Mouse (Mus musculus) cerebellum, adult 9-11 months (tissue): ENCODE data around the gene 2410131K14Rik.
A peak's percentile ranks its signal among the peaks of the same experiment; 100 is the strongest.

Source experiments
- DNase-seq: peaks from one replicate; pipeline ENCODE4 v3.0.0; 2022

Gene 2410131K14Rik

DNA sequence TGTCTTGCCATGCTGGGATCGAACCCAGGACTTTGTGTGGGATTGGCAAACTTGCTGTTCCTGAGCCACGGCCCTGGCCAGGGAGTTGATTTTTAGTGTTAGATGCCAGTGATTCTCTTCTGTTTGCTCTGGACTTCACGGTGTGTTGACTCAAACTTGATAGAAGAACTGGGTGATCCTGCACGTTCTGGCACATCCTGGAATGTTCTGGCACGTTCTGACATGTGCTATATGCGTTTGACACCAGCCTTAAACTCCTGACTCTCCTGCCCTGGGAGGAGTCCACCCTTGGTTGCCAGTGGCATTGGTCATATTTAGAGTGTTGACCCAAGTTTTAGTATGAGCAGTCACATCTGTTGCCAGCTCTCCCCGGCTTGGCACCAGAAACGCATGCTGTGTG is 17.4 kb downstream of the 2410131K14Rik start:
- DNase-seq: no peak

DNA sequence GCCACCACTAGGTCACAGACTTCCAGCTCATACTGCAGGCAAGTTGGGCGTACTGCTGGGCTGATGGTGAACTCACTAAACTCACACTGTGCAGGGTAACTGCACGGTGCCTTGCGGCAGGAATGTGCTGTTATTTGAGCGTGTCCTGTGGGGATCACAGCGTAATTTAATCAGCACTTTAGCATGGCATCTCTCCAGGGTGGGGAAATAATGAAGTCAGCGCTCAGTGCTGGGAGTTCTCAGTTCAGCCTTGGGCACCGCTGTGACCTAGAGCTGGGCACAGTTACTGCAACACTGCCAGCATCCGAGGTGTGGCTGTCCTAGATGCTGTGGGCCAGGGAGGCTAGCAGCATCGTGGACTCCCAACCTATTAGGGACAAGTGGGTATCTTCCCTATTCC is 19.3 kb downstream of the 2410131K14Rik start:
- DNase-seq: peak; percentile 36

DNA sequence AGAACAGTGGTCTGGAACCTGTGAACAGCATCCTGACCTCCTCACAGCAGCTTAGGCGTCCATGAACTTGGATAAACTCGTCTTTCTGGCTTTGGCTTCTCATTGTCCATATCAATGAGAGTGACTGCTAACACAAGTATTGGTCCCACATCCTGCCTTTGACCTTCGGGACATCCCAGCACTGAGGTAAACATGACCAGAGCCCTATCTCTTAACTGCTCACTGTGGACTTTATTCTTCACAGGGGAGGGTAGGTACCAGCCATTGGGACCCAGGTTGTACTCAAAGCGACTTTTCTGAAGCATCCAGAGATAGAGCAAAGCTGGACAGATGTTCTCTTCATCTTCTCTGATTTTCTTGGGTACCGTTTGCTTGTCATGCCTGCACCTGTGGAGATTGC is 20.3 kb downstream of the 2410131K14Rik start:
- DNase-seq: no peak

DNA sequence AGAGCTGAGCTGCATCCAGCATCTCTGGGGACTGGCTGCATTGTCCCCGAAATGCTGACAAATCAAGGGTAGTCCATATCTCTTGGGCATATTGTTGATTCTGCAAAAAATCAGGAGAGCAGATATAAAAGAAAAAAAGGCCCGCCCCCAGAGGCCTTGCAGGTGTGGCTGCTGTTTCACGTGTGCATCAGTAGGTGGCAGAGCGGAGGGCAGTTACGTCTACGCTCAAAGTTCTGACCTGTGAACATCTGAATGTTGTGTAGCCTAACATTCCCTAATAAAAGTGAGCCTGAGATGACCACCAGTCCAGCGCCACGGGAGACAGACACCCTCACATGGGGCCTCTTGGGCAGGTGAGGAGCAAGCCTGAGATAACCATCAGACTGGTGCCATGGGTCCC is 21.3 kb downstream of the 2410131K14Rik start:
- no peak for DNase-seq

DNA sequence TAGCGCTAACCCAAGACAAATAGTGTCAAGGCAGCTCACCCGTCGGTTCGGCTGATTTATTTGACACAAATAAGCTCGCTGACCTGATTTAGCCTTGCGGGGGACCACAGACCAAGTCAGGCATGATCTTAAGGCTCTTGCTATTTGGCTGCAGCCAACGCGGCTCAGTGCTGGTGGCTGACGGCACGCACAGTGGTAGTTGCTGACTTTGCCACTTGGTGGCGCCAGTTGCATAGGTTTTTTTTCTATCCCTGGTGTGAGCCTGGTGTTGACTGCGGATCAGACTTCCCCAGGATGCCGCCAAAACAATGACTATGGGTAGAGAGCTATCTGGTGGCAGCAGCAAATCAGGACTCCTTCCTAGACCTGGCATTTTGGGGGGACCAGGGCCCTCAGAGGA is 24.0 kb downstream of the 2410131K14Rik start:
- peak; percentile 87 for DNase-seq

DNA sequence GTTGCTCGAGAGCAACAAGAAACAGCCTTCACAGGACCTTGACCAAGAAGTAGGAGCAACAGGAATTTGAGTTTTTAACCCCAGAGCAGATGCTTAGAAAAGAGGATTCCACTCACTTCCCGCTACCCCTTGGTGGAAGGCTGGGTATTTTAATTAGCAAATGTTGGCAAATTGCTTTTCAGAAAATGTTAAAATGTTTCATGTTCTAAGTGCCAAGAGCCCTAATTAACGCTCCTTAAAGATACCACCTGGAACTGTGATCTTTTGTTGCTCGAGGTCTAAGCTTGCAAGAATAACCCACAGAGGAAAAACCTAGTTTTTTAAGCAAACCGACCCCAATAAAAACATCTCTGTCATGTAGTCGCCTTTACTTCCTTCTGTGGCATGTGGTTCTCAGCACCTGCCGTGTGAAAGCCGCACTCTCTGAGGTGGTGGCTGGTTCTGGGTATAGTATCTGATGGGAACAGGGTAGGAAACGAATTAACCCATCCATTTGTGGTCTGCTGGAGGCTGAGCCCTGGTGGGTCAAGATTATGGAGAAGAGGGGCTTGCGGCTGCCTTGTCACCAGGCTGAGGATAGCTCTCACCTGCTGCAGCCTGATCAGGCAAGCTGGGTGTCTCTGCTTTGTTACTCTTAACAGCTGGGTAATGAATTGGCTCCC is 26.6 kb downstream of the 2410131K14Rik start:
- no peak for DNase-seq

DNA sequence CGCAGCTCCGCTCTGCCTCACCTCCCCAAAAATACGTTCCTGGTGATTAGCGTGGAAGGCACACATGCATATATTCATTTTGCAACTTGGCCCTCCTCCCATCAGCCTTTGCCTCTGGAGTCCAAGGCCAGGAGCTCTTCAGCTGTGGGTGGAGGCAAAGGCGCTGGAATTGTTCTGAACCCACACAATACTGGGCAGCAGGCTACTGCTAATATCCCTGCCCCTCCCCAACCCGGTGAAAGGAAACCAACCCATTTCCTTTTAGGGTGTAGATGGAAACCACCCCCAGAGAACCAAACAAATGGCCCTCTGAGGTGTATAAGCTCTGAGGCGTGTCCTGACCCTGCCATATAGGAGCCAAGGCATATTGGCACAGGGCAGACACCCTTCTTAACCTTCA is 28.4 kb downstream of the 2410131K14Rik start:
- no peak for DNase-seq

DNA sequence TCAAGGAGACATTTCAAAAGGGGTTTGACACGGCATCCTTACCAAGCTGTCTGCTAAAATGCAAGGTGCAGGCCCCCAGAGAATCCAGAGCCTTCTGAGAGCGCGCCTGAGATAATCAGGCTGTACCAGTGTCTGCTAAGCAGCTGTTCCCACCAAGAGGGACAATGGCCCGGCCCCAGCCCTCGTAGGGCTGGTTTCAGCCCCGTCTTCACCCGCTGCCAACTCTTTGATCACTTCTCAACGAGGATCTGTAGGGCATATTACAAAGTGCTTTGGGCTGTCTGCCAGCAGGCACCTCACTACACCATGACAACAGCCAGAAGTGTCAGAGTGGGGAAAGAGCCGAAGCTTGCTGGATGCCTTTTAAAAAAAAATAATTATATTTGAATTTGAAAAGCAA is 29.5 kb downstream of the 2410131K14Rik start:
- DNase-seq: no peak

DNA sequence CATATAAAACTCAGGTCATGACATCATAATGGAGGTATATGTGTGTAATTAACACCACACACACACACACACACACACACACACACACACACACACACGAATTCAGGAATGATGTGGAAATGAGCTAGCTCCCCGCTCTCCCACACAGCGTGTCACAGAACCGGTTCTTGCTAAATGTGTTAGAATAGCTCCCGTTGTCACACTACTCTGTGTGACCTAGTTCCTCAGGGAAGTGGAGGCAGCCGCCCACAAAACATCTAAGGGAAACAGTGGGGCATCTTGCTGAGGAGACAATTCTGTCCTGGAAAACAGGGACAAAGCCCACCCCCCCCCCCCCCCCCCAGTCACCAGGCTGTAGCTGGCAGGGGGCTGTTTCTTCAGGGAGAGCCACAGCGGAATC is 31.3 kb downstream of the 2410131K14Rik start:
- no peak for DNase-seq

DNA sequence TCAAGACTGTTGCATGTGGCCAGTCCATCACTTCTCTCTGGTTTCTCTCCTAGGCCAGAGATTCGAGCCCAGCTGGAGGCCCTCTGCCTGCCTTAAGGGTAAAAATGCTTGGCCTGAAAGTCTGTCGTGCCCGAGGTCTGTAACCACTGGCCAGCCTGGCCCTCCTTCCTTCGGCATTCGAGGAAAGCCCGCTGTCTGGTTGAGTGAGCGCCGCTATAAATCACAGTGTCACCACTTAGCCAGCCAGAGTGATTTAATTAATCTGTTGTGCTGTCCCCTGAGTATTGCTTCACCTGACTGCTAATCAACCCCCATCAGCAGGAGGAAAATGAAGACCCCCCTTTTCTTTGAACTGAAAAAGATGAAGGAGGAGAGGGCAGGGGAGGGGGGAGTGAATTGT is 31.7 kb downstream of the 2410131K14Rik start:
- no peak for DNase-seq

DNA sequence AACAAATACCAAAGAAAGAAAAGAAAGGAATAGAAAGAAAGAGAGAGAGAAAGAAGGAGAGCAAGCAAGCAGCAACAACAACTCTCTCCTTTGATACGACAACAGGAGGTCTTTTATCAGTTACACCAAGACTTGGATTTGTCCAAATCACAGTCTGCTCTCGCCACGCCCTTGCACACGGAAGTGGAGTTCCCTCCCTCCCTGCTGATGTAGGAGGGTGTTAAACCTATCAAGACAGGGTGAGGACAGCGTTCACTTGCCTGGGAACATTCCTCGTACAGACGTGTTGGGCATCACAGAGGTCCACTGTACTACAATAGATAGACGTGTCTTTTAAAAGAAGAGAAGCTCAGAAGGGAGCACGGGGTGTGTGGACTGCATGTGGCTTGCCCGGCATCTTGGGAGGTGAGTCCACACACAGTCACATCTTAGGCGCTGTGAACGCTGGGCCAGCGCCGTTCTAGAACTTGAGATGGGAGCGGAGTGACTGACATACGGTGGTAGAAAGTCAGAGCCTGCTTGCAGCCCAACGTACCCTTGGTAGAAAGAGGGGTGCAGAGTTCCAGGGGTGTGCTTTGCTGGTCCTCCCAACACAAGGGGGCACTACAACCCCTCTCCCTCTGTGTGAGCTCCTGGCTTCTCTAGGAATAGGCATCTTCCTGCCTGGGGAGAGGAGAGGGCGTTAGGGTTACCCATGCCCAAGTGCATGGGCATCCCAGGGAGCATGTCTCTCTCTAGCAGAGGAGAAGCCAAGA is 32.9 kb downstream of the 2410131K14Rik start:
- no peak for DNase-seq

DNA sequence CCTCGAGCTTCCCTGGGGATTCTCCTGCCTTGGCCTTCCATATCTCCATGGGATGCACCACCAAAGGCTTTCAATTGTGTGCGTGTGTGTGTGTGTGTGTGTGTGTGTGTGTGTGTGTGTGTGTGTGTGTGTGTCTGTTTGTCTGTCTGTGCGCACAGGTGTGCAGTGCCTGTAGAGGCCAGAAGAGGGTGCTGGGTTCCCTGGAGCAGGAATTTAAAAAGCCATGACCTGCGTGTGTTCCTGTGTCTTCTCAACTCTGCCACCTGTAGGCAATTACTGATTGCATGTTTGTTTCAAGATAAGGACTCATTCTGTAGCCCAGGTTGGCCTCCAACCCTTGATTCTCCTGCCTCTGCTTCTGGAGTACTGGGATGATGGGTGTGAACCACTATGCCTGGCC is 46.4 kb downstream of the 2410131K14Rik start:
- DNase-seq: no peak

DNA sequence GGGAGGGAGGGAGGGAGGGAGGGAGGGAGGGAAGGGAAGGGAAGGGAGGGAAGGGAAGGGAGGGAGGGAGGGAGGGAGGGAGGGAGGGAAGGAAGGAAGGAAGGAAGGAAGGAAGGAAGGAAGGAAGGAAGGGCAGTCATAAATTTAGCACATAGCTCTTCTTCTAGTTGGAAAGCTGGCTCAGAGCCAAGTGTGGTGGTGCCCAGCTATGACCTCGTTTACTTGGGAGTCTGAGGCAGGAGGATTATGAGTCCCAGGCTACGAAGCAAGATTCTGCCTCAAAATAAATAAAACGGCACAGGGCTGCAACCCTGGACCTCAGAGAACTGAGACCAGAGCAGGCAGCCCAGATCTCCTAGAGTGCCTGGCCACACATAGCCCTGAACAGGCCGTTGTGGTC is 47.4 kb downstream of the 2410131K14Rik start:
- DNase-seq: no peak

DNA sequence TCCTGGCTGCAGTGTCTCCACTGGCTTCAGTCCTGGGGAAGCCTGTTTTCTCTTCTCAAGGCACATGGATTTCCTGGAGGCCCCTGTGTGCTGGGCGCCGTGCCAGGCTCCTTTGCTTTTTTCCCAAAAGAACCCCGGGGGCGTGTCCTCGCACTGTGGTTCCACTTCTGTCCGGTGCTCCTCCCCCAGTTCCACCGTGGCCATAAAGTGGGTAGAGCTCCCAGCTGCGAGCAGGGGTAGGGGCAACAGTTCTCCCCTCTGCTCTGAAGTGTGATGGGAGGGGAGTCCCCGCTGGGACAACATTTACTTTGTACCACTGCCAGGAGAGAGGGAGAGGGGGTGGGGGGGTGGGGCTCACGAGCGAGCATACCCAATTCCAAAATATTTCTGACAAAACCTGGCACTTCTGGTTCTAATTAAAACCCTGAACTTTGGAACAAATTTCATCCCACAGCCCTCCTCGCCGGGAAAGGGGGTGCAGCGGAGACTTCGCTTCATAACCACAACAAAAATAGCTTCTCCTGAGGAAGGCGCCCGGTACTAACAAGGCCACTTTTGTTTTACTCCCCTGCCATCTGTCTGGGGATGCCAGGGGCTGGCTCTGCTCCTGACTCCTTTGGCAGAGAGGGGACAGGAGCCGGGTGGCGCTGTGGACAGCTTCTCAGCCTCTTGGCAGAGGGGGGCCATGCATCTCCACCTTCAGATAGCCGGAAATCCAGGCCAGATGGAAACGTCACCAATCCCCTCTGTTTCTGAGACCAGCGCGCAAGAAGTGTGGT is 49.2 kb downstream of the 2410131K14Rik start:
- DNase-seq: peak; percentile 82

DNA sequence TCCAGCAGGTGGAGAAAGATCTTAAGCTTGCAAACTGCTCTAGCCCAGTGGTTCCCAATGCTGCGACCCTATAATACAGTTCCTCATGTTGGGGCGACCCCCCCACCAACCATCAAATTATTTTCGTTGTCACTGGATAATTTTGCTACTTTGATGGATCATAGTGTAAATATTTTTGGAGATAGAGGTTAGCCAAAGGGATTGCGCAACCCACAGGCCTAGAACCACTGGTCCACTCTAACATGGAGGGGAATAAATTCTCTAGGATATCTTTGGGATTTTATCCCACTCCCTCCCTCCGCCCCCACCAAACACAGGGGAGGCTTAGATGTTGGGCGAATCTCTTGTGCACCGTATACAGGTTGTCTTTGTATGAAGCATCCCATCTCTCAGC is 49.8 kb downstream of the 2410131K14Rik start:
- no peak for DNase-seq

DNA sequence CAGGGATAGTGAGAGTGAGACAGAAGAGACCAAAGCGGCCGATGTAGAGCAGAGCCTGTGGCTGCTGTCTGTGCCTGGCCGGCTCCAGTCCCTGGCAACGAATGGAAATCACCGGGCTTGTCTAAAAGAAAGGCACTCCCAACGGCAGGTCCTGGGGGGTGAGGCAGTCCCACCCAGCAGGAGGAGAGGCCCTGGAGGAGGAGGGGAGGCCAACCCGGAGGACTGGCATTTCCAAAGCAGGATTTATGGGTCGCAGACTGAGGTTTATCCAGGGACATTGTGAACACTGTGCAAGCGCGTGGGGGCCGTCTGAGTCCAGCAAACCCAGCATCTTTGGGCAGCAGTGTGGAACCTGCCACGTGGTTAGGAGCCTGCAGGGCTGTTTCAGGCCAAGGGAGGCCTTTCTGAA is 52.3 kb downstream of the 2410131K14Rik start:
- DNase-seq: no peak

DNA sequence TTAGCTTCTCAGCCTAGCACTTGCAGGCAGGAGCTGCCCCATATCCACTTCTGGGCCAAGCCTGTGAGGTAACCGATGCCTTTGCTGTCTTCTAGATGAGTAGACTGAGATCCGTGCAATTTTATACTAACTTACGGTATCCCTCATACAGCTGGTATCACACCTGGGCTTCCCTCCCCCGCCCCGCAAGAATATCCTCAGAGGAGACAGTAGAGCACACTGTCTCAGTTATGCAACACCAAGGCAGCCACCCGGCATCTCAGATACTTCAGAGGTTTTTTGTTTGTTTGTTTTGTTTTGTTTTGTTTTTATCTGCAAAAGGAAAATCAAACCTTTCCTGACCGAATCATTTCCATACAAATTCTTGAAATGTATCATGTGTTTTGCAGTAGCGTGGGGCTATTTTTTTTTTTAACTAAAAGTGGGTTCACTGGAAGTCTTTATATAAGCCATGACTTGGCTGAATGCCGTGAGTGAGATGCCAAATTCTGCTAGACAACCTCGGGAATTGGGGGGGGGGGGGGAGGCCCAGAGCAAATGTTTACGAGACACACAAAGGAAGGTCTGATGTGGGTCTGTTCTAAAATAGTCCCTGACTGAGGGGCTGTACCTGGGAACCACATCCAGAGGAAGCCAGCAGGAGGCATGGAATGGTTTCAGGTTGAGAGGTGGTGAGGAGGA is 54.8 kb downstream of the 2410131K14Rik start:
- DNase-seq: no peak

DNA sequence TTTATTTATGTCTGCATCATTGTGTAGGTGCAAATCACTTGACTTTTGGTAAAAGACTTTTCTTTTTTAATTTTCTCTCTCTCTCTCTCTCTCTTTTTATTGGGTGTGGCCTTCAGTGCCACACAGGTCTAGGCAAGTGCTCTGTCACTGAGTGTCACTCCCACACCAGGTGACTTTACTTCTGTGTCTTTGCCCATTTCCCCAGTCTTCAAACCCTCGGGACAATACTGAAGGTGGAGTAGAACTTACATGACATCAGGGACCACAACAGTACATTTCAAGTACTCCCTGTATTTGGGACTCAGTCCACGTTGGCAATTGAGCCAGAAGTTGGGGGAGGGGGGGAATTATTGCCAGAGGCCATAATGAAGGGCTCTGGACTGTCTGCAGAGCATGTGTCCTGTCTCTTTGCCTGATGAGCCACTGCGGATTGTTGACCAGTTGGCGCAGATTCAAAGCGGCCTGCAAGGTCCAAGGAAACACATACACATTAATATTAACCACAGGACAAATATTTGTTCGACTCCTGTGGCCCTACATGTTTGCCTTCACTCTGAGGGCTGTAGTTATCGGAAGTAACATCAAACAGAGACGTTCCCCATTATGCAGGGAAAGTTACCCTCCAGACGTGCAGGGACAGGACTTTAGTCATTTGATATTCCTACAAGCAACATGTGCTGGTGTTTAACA is 57.6 kb downstream of the 2410131K14Rik start:
- no peak for DNase-seq

DNA sequence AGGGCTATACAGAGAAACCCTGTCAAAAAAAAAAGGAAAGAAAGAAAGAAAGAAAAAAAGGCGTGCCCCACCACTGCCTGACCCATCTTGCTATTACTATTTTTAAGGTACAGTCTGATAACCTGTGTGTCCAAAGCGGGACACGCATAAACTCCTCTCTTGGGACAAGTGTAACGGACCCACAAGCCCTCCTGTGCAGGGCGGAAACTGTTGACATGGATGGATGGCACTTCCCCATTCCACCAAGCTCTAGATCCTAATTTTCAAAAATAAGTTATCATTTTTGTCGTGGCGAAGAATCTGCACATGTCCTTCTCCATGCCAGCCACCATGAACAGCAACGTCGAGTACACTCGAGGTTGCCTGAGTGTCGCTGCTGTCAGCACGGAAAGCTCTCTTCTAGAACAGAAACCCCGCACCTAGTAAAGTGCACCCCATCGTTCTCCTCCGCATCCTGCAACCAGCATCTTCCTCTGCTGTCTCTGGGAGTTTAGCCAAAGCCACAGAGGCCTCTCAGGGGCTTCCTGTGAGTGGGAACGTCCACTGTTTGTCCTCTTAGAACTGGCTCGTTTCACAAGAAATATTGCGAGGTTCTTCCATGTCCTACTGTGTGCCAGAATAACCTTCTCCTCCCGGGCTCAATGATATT is 60.1 kb downstream of the 2410131K14Rik start:
- no peak for DNase-seq

DNA sequence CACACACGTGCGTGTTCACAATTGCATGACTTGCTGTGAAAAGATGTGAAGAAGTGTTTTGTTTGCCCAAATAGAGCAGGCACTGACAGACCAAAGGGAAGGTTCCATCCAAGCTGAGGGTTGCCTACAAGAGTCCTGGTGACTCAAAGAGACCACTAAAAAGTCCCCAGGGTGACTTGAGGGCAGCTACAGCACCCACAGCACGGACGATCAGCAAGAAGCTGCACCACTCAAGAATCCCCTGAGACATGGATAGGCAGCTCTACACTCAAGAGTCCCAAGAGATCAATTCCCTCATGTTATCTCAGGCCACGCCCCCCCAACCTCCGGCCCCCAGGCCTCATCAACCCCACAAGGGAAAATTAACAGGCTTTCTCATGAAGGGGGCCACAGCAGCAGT is 65.4 kb downstream of the 2410131K14Rik start:
- DNase-seq: no peak

DNA sequence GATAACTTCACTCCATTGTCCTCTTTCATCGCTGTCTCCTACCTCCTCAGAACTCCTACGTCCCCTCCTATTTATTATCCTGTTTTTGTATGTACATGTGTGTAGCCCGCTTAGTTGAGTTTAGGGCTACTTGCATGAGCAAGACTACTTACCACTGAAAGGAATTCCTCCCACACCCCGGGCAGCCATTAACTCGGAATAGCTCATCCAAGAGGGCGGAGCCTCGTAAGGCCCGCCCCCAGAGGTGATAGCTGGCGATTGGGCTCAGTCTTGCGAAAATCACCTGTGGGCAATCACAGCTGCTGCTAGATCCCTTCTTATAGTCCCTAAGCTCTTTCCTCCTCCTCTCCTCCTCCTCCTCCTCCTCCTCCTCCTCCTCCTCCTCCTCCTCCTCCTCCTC is 66.2 kb downstream of the 2410131K14Rik start:
- DNase-seq: no peak

DNA sequence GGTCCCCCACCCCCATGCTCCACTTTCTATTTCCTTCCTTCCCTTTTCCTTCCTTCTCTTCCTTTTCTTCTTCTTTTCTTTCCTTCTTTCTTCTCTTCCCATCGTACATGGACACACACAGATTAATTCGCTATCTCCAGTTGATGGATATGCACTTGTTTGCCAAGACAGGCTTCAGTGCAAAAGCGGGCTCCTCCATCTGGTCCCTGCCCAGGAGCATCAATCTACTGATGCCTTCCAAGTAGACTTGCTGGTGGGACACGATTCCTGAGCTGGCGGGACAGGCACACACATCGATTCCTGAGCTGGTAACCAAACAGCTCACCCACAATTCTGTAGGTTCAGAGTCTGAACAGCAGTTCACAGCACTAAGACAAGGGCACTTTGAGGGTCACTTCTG is 68.7 kb downstream of the 2410131K14Rik start:
- no peak for DNase-seq
